Mouse (Mus musculus) gastrocnemius, adult 18-20 months (tissue): Measurements from ENCODE around the gene Gm15517. TPM values are rescaled to one million over a fixed set of nuclear protein-coding genes. Genes with fewer than 3 reads are reported as not detected.
"Not testable (repeated sequence)": the region's sequence is repeated elsewhere in the genome, so short reads cannot be mapped to it uniquely, and the experiment has no call there.

ENCODE experiments used
- DNase-seq: peaks from one replicate; pipeline ENCODE4 v3.0.0; 2021; ENCODE audit warnings: low spot score
- long read RNA-seq, 2 experiments: library from polyadenylated mRNA; stranded (forward); transcript quantifications; one replicate each; pipeline ENCODE4 v2.0.0; 2021
- total RNA-seq, 2 experiments: library from RNA; stranded (reverse); gene quantifications; 2 replicates each; pipeline ENCODE4 v1.2.3; 2021

Gene Gm15517
- not detected for total RNA-seq
- long read RNA-seq, experiment 1 = 0 reads
- long read RNA-seq, experiment 2 = 0 reads

GRCm38 (mm10) chr7:44261147-44261546 is at the start of gene Gm15517:
TSS of gene Gm15517 (plus strand) at chr7:44261447.
- no peak for DNase-seq

- DNase-seq = no peak
Measured at GRCm38 (mm10) chr7:44215645-44216044, 45.6 kb upstream of the Gm15517 start, which contains the start of gene Klk1b5. TSS of gene Klk1b5 (plus strand) at chr7:44215945.

GRCm38 (mm10) chr7:44221601-44222000 is 39.6 kb upstream of the Gm15517 start:
- DNase-seq = not testable (repeated sequence)

GRCm38 (mm10) chr7:44222335-44222734 is 38.9 kb upstream of the Gm15517 start:
- DNase-seq = not testable (repeated sequence)

GRCm38 (mm10) chr7:44225076-44225475 is 36.2 kb upstream of the Gm15517 start, which contains the start of gene Klk1:
TSS of gene Klk1 (plus strand) at chr7:44225360.
- DNase-seq = no peak

GRCm38 (mm10) chr7:44235909-44236308 is 25.3 kb upstream of the Gm15517 start, which contains the start of gene Gm36864:
TSS of gene Gm36864 (plus strand) at chr7:44236177.
- DNase-seq = no peak

GRCm38 (mm10) chr7:44239913-44240312 is 21.3 kb upstream of the Gm15517 start:
- DNase-seq = no peak

- DNase-seq = no peak
Measured at GRCm38 (mm10) chr7:44240712-44241111, 20.5 kb upstream of the Gm15517 start.

- no peak for DNase-seq
Measured at GRCm38 (mm10) chr7:44241163-44241562, 20.1 kb upstream of the Gm15517 start.

GRCm38 (mm10) chr7:44244080-44244479 is 17.2 kb upstream of the Gm15517 start:
- DNase-seq = no peak

- DNase-seq = peak; percentile 92
Measured at GRCm38 (mm10) chr7:44246055-44246983, 14.9 kb upstream of the Gm15517 start, which contains the start of the genes 1700028J19Rik and 2410002F23Rik. TSS of gene 1700028J19Rik (minus strand) at chr7:44246695. TSS of gene 2410002F23Rik (plus strand) at chr7:44246722.

- peak; percentile 9 for DNase-seq
Measured at GRCm38 (mm10) chr7:44246984-44247470, 14.2 kb upstream of the Gm15517 start.

- DNase-seq = no peak
Measured at GRCm38 (mm10) chr7:44247971-44248370, 13.3 kb upstream of the Gm15517 start.

GRCm38 (mm10) chr7:44249248-44249647 is 12.0 kb upstream of the Gm15517 start:
- DNase-seq = no peak

- DNase-seq = not testable (repeated sequence)
Measured at GRCm38 (mm10) chr7:44250732-44251275, 10.4 kb upstream of the Gm15517 start.

GRCm38 (mm10) chr7:44253023-44253616 is 8.1 kb upstream of the Gm15517 start:
- no peak for DNase-seq

- no peak for DNase-seq
Measured at GRCm38 (mm10) chr7:44254930-44255329, 6.3 kb upstream of the Gm15517 start.

GRCm38 (mm10) chr7:44257278-44257677 is 4.0 kb upstream of the Gm15517 start, which contains the start of gene Acp4:
TSS of gene Acp4 (minus strand) at chr7:44257378.
- DNase-seq = no peak

GRCm38 (mm10) chr7:44260410-44260809 is 837 bp upstream of the Gm15517 start:
- DNase-seq = no peak

- DNase-seq = peak; percentile 94
Measured at GRCm38 (mm10) chr7:44262791-44263643, 1.8 kb downstream of the Gm15517 start.

- DNase-seq = no peak
Measured at GRCm38 (mm10) chr7:44268117-44268516, 6.9 kb downstream of the Gm15517 start.
